Mouse (Mus musculus): Measurements from ENCODE around the gene Olfr8. TPM values are rescaled to one million over a fixed set of nuclear protein-coding genes. Genes with fewer than 3 reads are reported as not detected.
"Not testable (repeated sequence)": the region's sequence is repeated elsewhere in the genome, so short reads cannot be mapped to it uniquely, and the experiment has no call there.

The Olfr8 gene
- polyA plus RNA-seq (2015; fragmentation: Nextera tagmentation; extraction: Ambion mirVana): not detected in 2 replicates

GRCm38 (mm10) chr10:78950336-78950735, at the start of gene Olfr8:
Olfr8 (plus strand) TSS chr10:78950636.
- not testable (repeated sequence) for H3K9ac ChIP-seq; H3K9me3 ChIP-seq; H3K4me2 ChIP-seq (replicated peaks); H3K36me3 ChIP-seq; H3K27ac ChIP-seq; H3K4me1 ChIP-seq (replicated peaks); H3K27me3 ChIP-seq (replicated peaks); H3K4me3 ChIP-seq (replicated peaks); ATAC-seq
- 78% methylated on average over 1 of the region's 1 CpGs for WGBS

GRCm38 (mm10) chr10:78912871-78913270, 37.6 kb upstream of the Olfr8 start, which contains the start of gene Olfr1354:
Olfr1354 (plus strand) TSS chr10:78913171.
- WGBS: 84% methylated on average over 1 of the region's 1 CpGs
- H3K27ac ChIP-seq; H3K4me2 ChIP-seq (replicated peaks); H3K36me3 ChIP-seq; H3K27me3 ChIP-seq (replicated peaks); H3K9ac ChIP-seq; H3K4me3 ChIP-seq (replicated peaks); H3K9me3 ChIP-seq; H3K4me1 ChIP-seq (replicated peaks); ATAC-seq: not testable (repeated sequence)

- H3K9ac ChIP-seq: not testable (repeated sequence)
These were observed 12.6 kb downstream of the Olfr8 start, which contains the start of gene Olfr1353 for GRCm38 (mm10) chr10:78963009-78963408. Olfr1353 (plus strand) TSS chr10:78963309.

GRCm38 (mm10) chr10:78980750-78981149, 30.3 kb downstream of the Olfr8 start, which contains the start of gene Olfr1352:
Olfr1352 (plus strand) TSS chr10:78981050.
- Histone ChIP-seq H3K4me1 (replicated peaks) (no peaks in the 10 kb centered on the region), H3K36me3 (no peaks in the 10 kb centered on the region), H3K4me2 (replicated peaks) (no peak within 1 kb of the TSS), H3K27ac (no peak within 1 kb of the TSS), H3K27me3 (replicated peaks) (no peaks in the 10 kb centered on the region), H3K9me3 (no peaks in the 10 kb centered on the region), H3K9ac (no peak within 1 kb of the TSS), H3K4me3 (replicated peaks) (no peak within 1 kb of the TSS)
- ATAC-seq: no peak

More at GRCm38 (mm10) chr10:78963009-78963408, 12.6 kb downstream of the Olfr8 start, which contains the start of gene Olfr1353:
- H3K4me1 ChIP-seq (replicated peaks); H3K4me3 ChIP-seq (replicated peaks); H3K27me3 ChIP-seq (replicated peaks); ATAC-seq; H3K9me3 ChIP-seq; H3K27ac ChIP-seq; H3K36me3 ChIP-seq; H3K4me2 ChIP-seq (replicated peaks): not testable (repeated sequence)

Other genes with a start within 250 kb of the Olfr8 start
- 0.11 and 0.14 TPM in 2 replicates for gene Casp14, start 232.3 kb upstream of the Olfr8 start, polyA plus RNA-seq (2015; fragmentation: Nextera tagmentation; extraction: Ambion mirVana)
- 0.14 TPM in 1 of 2 replicates, not detected in the other for gene Ccdc105, start 197.6 kb upstream of the Olfr8 start, polyA plus RNA-seq (2015; fragmentation: Nextera tagmentation; extraction: Ambion mirVana)
- 1.3 and 1.5 TPM in 2 replicates for gene Slc1a6, start 170.1 kb upstream of the Olfr8 start, polyA plus RNA-seq (2015; fragmentation: Nextera tagmentation; extraction: Ambion mirVana)
- not detected in 2 replicates for gene Olfr1356, start 98.5 kb upstream of the Olfr8 start, polyA plus RNA-seq (2015; fragmentation: Nextera tagmentation; extraction: Ambion mirVana)
- not detected in 2 replicates for gene Olfr1355, start 75.1 kb upstream of the Olfr8 start, polyA plus RNA-seq (2015; fragmentation: Nextera tagmentation; extraction: Ambion mirVana)
- gene Olfr1354, start 37.5 kb upstream of the Olfr8 start, polyA plus RNA-seq (2015; fragmentation: Nextera tagmentation; extraction: Ambion mirVana): not detected in 2 replicates
- gene Olfr1353, start 12.7 kb downstream of the Olfr8 start, polyA plus RNA-seq (2015; fragmentation: Nextera tagmentation; extraction: Ambion mirVana): not detected in 2 replicates
- gene Olfr1352, start 30.4 kb downstream of the Olfr8 start, polyA plus RNA-seq (2015; fragmentation: Nextera tagmentation; extraction: Ambion mirVana): not detected in 2 replicates
- not detected in 2 replicates for gene Olfr1351, start 61.8 kb downstream of the Olfr8 start, polyA plus RNA-seq (2015; fragmentation: Nextera tagmentation; extraction: Ambion mirVana)
- not detected in 2 replicates for gene Olfr57, start 78.1 kb downstream of the Olfr8 start, polyA plus RNA-seq (2015; fragmentation: Nextera tagmentation; extraction: Ambion mirVana)
- gene 2610008E11Rik, start 147.0 kb downstream of the Olfr8 start, polyA plus RNA-seq (2015; fragmentation: Nextera tagmentation; extraction: Ambion mirVana): 20.4 and 20.9 TPM in 2 replicates
- gene Vmn2r80, start 198.1 kb downstream of the Olfr8 start, polyA plus RNA-seq (2015; fragmentation: Nextera tagmentation; extraction: Ambion mirVana): not detected in 2 replicates

Data from intestine, embryonic 15.5 days (tissue).